Mouse (Mus musculus): ENCODE measurements around the gene D6Ertd527e. TPM values are rescaled to one million over a fixed set of nuclear protein-coding genes. Genes with fewer than 3 reads are reported as not detected.
"Not testable (repeated sequence)": the region's sequence is repeated elsewhere in the genome, so short reads cannot be mapped to it uniquely, and the experiment has no call there.

The D6Ertd527e gene
- polyA plus RNA-seq, 1 experiment from 2014 or later: 0.18 TPM

- H3K4me1 ChIP-seq (replicated peaks): no peaks in the 10 kb centered on the region
- H3K36me3 ChIP-seq: peaks cover 22% of the 10 kb centered on the region
- H3K4me2 ChIP-seq: no peak overlapping the region
- no peak for ATAC-seq (ENCODE audit: low FRiP score, low read depth)
- no peak overlapping the region for H3K4me3 ChIP-seq
- H3K9me3 ChIP-seq: no peaks in the 10 kb centered on the region
- H3K9ac ChIP-seq: no peak overlapping the region
- no peaks in the 10 kb centered on the region for H3K27me3 ChIP-seq
- WGBS: 97% methylated on average over 5 of the region's 5 CpGs
- no peak overlapping the region for H3K27ac ChIP-seq (replicated peaks)
Observed at GRCm38 (mm10) chr6:87092476-87092875, 12.1 kb upstream of the D6Ertd527e start.

DNA sequence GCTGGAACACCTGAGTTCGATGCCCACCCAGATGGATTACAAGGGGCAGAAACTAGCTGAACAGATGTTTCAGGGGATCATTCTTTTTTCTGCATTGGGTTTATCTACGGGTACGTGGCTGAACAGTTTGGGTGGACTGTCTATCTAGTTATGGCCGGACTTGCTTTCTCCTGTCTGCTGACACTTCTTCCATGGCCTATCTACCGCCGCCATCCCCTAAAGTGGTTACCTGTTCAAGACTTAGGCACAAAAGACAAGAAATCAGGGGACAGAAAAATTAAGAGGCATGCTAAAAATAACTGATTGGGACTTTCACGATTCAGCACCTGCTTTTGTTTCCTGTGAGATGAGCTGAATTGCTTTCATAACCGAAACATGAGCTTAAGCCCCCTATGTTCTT lies 10.9 kb upstream of the D6Ertd527e start:
- not testable (repeated sequence) for H3K4me2 ChIP-seq; H3K9ac ChIP-seq; H3K4me1 ChIP-seq (replicated peaks); ATAC-seq (ENCODE audit: low FRiP score, low read depth); H3K9me3 ChIP-seq; H3K4me3 ChIP-seq; H3K27me3 ChIP-seq; H3K27ac ChIP-seq (replicated peaks)
- peaks cover 13% of the 10 kb centered on the region for H3K36me3 ChIP-seq
- 93% methylated on average over 8 of the region's 8 CpGs for WGBS

DNA sequence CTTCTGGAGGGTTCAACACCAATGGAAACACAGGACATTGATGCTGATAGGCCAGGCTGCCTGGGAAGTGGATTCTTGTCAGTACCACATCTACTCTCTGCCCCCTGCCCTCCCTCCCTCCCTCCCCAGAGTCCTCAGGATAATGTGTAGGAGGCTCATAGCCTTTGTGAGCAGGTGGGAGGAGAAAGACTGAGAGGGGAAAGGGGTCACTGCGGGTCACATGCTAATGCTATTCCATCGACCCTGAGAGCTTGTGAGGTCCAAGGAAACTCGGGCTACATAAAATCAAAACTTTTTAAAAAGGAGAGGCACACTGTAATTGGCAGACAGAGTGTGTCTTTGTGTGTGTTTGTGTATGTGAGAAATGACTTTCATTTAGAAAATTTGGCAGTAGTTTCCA lies 5.3 kb upstream of the D6Ertd527e start:
- Histone ChIP-seq H3K27ac (replicated peaks) (peak overlapping the region; percentile 80), H3K4me2 (no peak overlapping the region), H3K4me3 (no peak overlapping the region), H3K36me3 (no peaks in the 10 kb centered on the region), H3K9ac (no peak overlapping the region), H3K4me1 (replicated peaks) (peaks cover 38% of the 10 kb centered on the region), H3K9me3 (no peaks in the 10 kb centered on the region), H3K27me3 (no peaks in the 10 kb centered on the region)
- 16% methylated on average over 3 of the region's 3 CpGs for WGBS
- no peak for ATAC-seq (ENCODE audit: low FRiP score, low read depth)

DNA sequence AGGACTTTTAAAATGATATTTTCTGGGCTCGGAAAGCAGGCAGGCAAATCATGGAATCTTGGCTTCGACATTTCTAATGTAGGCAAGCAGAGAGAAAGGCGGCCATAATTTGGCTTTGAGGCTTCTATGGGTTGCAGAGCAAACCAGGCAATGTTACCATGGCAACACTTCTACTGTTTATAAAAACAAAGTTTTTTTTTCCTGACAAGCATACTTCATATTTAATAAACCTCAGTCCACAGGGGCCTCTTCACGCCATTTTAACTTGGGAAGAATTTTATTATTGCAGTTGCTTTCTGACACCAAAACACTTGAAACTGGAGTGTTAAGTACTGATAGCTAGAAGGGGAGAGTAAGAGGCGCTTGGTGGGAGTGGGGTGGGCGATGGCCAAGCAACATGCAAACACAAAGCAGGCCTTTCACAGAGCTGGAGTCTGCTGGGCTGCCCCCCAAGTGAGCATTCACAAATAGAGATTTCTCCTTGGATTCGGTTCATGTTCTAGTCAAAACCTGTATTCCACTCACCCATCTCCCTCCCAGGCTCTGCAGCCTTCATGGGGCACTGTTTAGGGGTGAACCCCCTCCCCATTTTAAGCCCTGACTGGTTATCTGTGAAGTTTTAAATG lies 4.8 kb upstream of the D6Ertd527e start:
- no peak overlapping the region for H3K9ac ChIP-seq
- no peak overlapping the region for H3K4me3 ChIP-seq
- H3K27me3 ChIP-seq: no peaks in the 10 kb centered on the region
- no peaks in the 10 kb centered on the region for H3K36me3 ChIP-seq
- H3K4me1 ChIP-seq (replicated peaks): peaks cover 38% of the 10 kb centered on the region
- WGBS: 25% methylated on average over 7 of the region's 7 CpGs
- H3K9me3 ChIP-seq: no peaks in the 10 kb centered on the region
- H3K4me2 ChIP-seq: no peak overlapping the region
- ATAC-seq (ENCODE audit: low FRiP score, low read depth): peak; percentile 63
- H3K27ac ChIP-seq (replicated peaks): peak overlapping the region; percentile 80

GRCm38 (mm10) chr6:87100297-87101020 lies 4.1 kb upstream of the D6Ertd527e start:
- no peaks in the 10 kb centered on the region for H3K27me3 ChIP-seq
- no peak overlapping the region for H3K4me3 ChIP-seq
- ATAC-seq (ENCODE audit: low FRiP score, low read depth): no peak; the same call in 1 of the 2 replicates
- no peaks in the 10 kb centered on the region for H3K36me3 ChIP-seq
- peaks cover 38% of the 10 kb centered on the region for H3K4me1 ChIP-seq (replicated peaks)
- no peaks in the 10 kb centered on the region for H3K9me3 ChIP-seq
- peak overlapping the region; percentile 80 for H3K27ac ChIP-seq (replicated peaks)
- no peak overlapping the region for H3K9ac ChIP-seq
- no peak overlapping the region for H3K4me2 ChIP-seq
- WGBS: 85% methylated on average over 9 of the region's 9 CpGs

- Histone ChIP-seq H3K27me3 (no peaks in the 10 kb centered on the region), H3K27ac (replicated peaks) (peak overlapping the region; percentile 80), H3K4me1 (replicated peaks) (peaks cover 38% of the 10 kb centered on the region)
Observed at GRCm38 (mm10) chr6:87101281-87101954, 3.1 kb upstream of the D6Ertd527e start.

GRCm38 (mm10) chr6:87101955-87102353 lies 2.6 kb upstream of the D6Ertd527e start:
- Histone ChIP-seq H3K9me3 (no peaks in the 10 kb centered on the region), H3K4me1 (replicated peaks) (peaks cover 38% of the 10 kb centered on the region), H3K27ac (replicated peaks) (peak overlapping the region; percentile 74), H3K36me3 (no peaks in the 10 kb centered on the region), H3K9ac (no peak overlapping the region), H3K4me2 (no peak overlapping the region), H3K4me3 (no peak overlapping the region), H3K27me3 (no peaks in the 10 kb centered on the region)
- peak; percentile 20 for ATAC-seq (ENCODE audit: low FRiP score, low read depth)
- WGBS: 23% methylated on average over 4 of the region's 4 CpGs

More at GRCm38 (mm10) chr6:87101281-87101954, 3.1 kb upstream of the D6Ertd527e start:
- Histone ChIP-seq H3K36me3 (no peaks in the 10 kb centered on the region), H3K4me3 (peak overlapping the region; percentile 32), H3K9me3 (no peaks in the 10 kb centered on the region), H3K9ac (peak overlapping the region; percentile 36; the same call in 1 of the 2 replicates), H3K4me2 (peak overlapping the region; percentile 70)
- WGBS: 15% methylated on average over 12 of the region's 12 CpGs
- ATAC-seq (ENCODE audit: low FRiP score, low read depth): peak; percentile 71; the same call in 1 of the 2 replicates

DNA sequence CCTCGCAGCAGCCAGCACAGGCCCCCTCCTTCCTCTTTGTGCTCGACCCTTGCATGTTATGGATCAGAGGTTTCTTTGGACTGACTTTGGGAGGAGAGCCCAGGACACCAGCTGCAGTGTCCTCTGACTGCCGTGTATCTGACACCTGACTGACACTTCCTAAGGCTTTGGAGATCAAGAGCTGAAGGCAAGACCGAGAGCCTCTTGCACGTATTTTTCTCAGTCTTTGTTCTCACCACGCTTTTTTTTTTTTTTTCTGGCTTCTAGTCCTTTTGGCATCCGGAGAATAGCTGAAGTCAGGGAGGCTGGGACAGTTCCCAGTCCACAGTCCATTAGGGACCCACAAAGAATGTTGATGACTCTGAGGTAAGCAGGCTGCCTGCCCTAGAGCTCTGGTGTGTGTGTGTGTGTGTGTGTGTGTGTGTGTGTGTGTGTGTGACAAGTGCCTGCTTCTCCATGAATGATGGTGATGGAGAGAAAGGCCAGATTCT lies 2.1 kb upstream of the D6Ertd527e start:
- ATAC-seq (ENCODE audit: low FRiP score, low read depth): peak; percentile 32; the same call in 1 of the 2 replicates
- Histone ChIP-seq H3K9me3 (no peaks in the 10 kb centered on the region), H3K27me3 (no peaks in the 10 kb centered on the region), H3K4me2 (no peak overlapping the region), H3K27ac (replicated peaks) (peak overlapping the region; percentile 74), H3K9ac (no peak overlapping the region), H3K4me3 (no peak overlapping the region), H3K36me3 (no peaks in the 10 kb centered on the region), H3K4me1 (replicated peaks) (peaks cover 38% of the 10 kb centered on the region)
- WGBS: 21% methylated on average over 7 of the region's 7 CpGs

GRCm38 (mm10) chr6:87103314-87103713 lies 1.2 kb upstream of the D6Ertd527e start:
- Histone ChIP-seq H3K4me3 (no peak overlapping the region), H3K9me3 (no peaks in the 10 kb centered on the region), H3K36me3 (no peaks in the 10 kb centered on the region), H3K27me3 (no peaks in the 10 kb centered on the region), H3K9ac (no peak overlapping the region), H3K4me1 (replicated peaks) (peaks cover 38% of the 10 kb centered on the region), H3K27ac (replicated peaks) (no peak overlapping the region), H3K4me2 (no peak overlapping the region)
- no peak for ATAC-seq (ENCODE audit: low FRiP score, low read depth)
- 100% methylated on average over 1 of the region's 1 CpGs for WGBS

DNA sequence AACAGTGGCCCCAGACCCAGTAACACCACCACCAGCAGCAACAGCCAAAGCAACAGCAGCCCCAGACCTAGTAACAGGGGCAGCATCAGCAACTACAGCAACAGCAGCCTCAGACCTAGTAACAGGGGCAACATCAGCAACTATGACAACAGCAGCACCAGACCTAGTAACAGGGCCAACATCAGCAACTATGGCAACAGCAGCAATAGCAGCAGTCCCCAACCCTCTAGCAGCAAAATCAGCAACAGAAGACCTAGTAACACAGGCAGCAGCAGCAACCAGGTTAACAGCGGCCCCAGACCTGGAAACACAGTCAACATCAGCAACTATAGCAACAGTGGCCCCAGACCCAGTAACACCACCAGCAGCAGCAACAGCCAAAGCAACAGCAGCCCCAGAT lies 6.9 kb downstream of the D6Ertd527e start:
- Histone ChIP-seq H3K9me3 (no peaks in the 10 kb centered on the region), H3K4me2 (no peak overlapping the region), H3K27me3 (no peaks in the 10 kb centered on the region), H3K36me3 (no peaks in the 10 kb centered on the region), H3K27ac (replicated peaks) (no peak overlapping the region), H3K4me1 (replicated peaks) (no peaks in the 10 kb centered on the region), H3K4me3 (no peak overlapping the region), H3K9ac (no peak overlapping the region)
- WGBS: 95% methylated on average over 1 of the region's 1 CpGs
- no peak for ATAC-seq (ENCODE audit: low FRiP score, low read depth)

- Histone ChIP-seq H3K4me2 (no peak overlapping the region), H3K27me3 (no peaks in the 10 kb centered on the region), H3K27ac (replicated peaks) (no peak overlapping the region), H3K4me3 (no peak overlapping the region), H3K36me3 (no peaks in the 10 kb centered on the region), H3K4me1 (replicated peaks) (no peaks in the 10 kb centered on the region), H3K9me3 (no peaks in the 10 kb centered on the region), H3K9ac (no peak overlapping the region)
- 74% methylated on average over 6 of the region's 6 CpGs for WGBS
- ATAC-seq (ENCODE audit: low FRiP score, low read depth): no peak
Observed at GRCm38 (mm10) chr6:87112125-87112524, 7.6 kb downstream of the D6Ertd527e start.

DNA sequence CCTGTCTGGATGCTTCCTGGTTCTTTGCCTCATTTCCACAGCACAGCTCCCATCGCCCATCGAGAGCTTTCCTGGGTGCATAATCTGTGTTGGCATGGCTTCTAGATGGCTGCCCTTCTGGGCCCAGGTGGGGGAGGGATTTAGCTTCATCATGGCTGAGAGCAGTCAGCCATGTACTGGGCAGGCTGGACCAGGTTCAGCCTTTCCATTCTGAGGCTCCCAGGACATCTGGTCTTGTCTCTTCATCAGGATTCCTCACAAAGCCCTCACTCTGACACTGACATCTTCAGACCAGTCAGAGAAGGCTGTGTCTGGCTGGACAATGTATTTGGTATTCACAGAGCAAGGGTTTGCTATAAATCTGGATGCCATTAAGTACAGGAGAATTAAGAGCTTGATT lies 11.4 kb downstream of the D6Ertd527e start:
- Histone ChIP-seq H3K9me3 (no peaks in the 10 kb centered on the region), H3K4me1 (replicated peaks) (no peaks in the 10 kb centered on the region), H3K4me2 (no peak overlapping the region), H3K27ac (replicated peaks) (no peak overlapping the region), H3K36me3 (no peaks in the 10 kb centered on the region), H3K27me3 (no peaks in the 10 kb centered on the region), H3K9ac (no peak overlapping the region), H3K4me3 (no peak overlapping the region)
- WGBS: 63% methylated on average over 2 of the region's 2 CpGs
- no peak for ATAC-seq (ENCODE audit: low FRiP score, low read depth)
